Mouse (Mus musculus) liver, embryonic 12.5 days (tissue): ENCODE measurements around the gene Ass1. TPM values are rescaled to one million over a fixed set of nuclear protein-coding genes. Genes with fewer than 3 reads are reported as not detected.

ENCODE experiments used
- ATAC-seq: fragments of 200-750 bp; cut with Nextera tagmentation; 2 replicates; pipeline ENCODE4 v1.8.0; 2017; ENCODE audit warnings: moderate number of reproducible peaks, mild to moderate bottlenecking, moderate library complexity
- H3K27ac ChIP-seq: fragments of 300-500 bp; sonication (generic); 2 replicates; pipeline ENCODE4 v1.5.1; 2016; ENCODE audit warnings: mild to moderate bottlenecking
- H3K27me3 ChIP-seq: fragments of 300-500 bp; sonication (generic); replicated peaks from 2 replicates; pipeline ENCODE4 v1.6.1; 2016; ENCODE audit warnings: mild to moderate bottlenecking, moderate library complexity
- H3K36me3 ChIP-seq: fragments of 300-500 bp; sonication (generic); 2 replicates; pipeline ENCODE4 v1.6.1; 2016; ENCODE audit warnings: mild to moderate bottlenecking, moderate library complexity
- H3K4me1 ChIP-seq: fragments of 300-500 bp; sonication (generic); 2 replicates; pipeline ENCODE4 v1.6.1; 2016
- H3K4me2 ChIP-seq: fragments of 300-500 bp; sonication (generic); 2 replicates; pipeline ENCODE4 v1.6.1; 2016; ENCODE audit warnings: mild to moderate bottlenecking, moderate library complexity
- H3K4me3 ChIP-seq: fragments of 300-500 bp; sonication (generic); 2 replicates; pipeline ENCODE4 v1.5.1; 2016; ENCODE audit warnings: mild to moderate bottlenecking, moderate library complexity
- H3K9ac ChIP-seq: fragments of 300-500 bp; sonication (generic); 2 replicates; pipeline ENCODE4 v1.6.1; 2016; ENCODE audit warnings: mild to moderate bottlenecking, moderate library complexity
- H3K9me3 ChIP-seq: fragments of 300-500 bp; sonication (generic); replicated peaks from 2 replicates; pipeline ENCODE4 v1.6.1; 2016; ENCODE audit warnings: mild to moderate bottlenecking, moderate library complexity
- WGBS: fragments of 180-500 bp; shearing (Covaris S2); methylation state at CpG from one replicate; pipeline ENCODE4 v1.1.7; 2016; ENCODE audit not compliant: insufficient replicate concordance; 5-methylcytosine and 5-hydroxymethylcytosine counted together
- polyA plus RNA-seq: library from polyadenylated mRNA; unstranded; fragments of >200 nt; fragmentation: Nextera tagmentation; extraction: Ambion mirVana; gene quantifications from 2 replicates; pipeline ENCODE4 v1.2.1, GENCODE M21; 2016

The Ass1 gene
- polyA plus RNA-seq, 1 experiment from 2014 or later = 58.9 TPM

GRCm38 (mm10) chr2:31472406-31473065 lies 2.5 kb downstream of the Ass1 start:
- no peak overlapping the region for H3K9ac ChIP-seq
- H3K27me3 ChIP-seq = peaks cover 35% of the 10 kb centered on the region
- ATAC-seq = no peak
- H3K4me1 ChIP-seq = peaks cover 24% of the 10 kb centered on the region
- H3K27ac ChIP-seq = no peak overlapping the region
- no peak overlapping the region for H3K4me2 ChIP-seq
- no peaks in the 10 kb centered on the region for H3K9me3 ChIP-seq
- H3K4me3 ChIP-seq = no peak overlapping the region
- H3K36me3 ChIP-seq = no peaks in the 10 kb centered on the region; the same call in 1 of the 2 replicates
- 34% methylated on average over 10 of the region's 10 CpGs for WGBS

GRCm38 (mm10) chr2:31473941-31474340 lies 3.9 kb downstream of the Ass1 start:
- H3K27me3 ChIP-seq = peaks cover 27% of the 10 kb centered on the region
- no peak overlapping the region for H3K27ac ChIP-seq
- H3K4me1 ChIP-seq = peaks cover 24% of the 10 kb centered on the region
- ATAC-seq = no peak
- H3K9ac ChIP-seq = no peak overlapping the region
- no peaks in the 10 kb centered on the region for H3K9me3 ChIP-seq
- no peak overlapping the region for H3K4me3 ChIP-seq
- no peak overlapping the region for H3K4me2 ChIP-seq
- WGBS = 53% methylated on average over 4 of the region's 4 CpGs
- H3K36me3 ChIP-seq = peaks cover 3% of the 10 kb centered on the region; the same call in 1 of the 2 replicates

GRCm38 (mm10) chr2:31474686-31475085 lies 4.7 kb downstream of the Ass1 start:
- Histone ChIP-seq H3K27me3 (peaks cover 20% of the 10 kb centered on the region), H3K4me2 (no peak overlapping the region), H3K9ac (no peak overlapping the region), H3K36me3 (peaks cover 10% of the 10 kb centered on the region), H3K4me3 (no peak overlapping the region), H3K4me1 (peaks cover 22% of the 10 kb centered on the region), H3K9me3 (no peaks in the 10 kb centered on the region), H3K27ac (no peak overlapping the region)
- 64% methylated on average over 5 of the region's 5 CpGs for WGBS
- ATAC-seq = no peak

GRCm38 (mm10) chr2:31476107-31476820 lies 6.3 kb downstream of the Ass1 start:
- Histone ChIP-seq H3K36me3 (peaks cover 17% of the 10 kb centered on the region), H3K27ac (no peak overlapping the region), H3K27me3 (peaks cover 4% of the 10 kb centered on the region), H3K9me3 (no peaks in the 10 kb centered on the region), H3K4me2 (no peak overlapping the region), H3K4me3 (no peak overlapping the region), H3K4me1 (peaks cover 7% of the 10 kb centered on the region; the same call in 1 of the 2 replicates), H3K9ac (no peak overlapping the region)
- 69% methylated on average over 10 of the region's 10 CpGs for WGBS
- ATAC-seq = no peak

GRCm38 (mm10) chr2:31477234-31478161 lies 7.5 kb downstream of the Ass1 start:
- Histone ChIP-seq H3K4me2 (no peak overlapping the region), H3K27ac (no peak overlapping the region), H3K36me3 (peaks cover 21% of the 10 kb centered on the region), H3K27me3 (no peaks in the 10 kb centered on the region), H3K4me3 (no peak overlapping the region), H3K9me3 (no peaks in the 10 kb centered on the region), H3K9ac (no peak overlapping the region), H3K4me1 (no peaks in the 10 kb centered on the region)
- 62% methylated on average over 12 of the region's 12 CpGs for WGBS
- ATAC-seq = no peak

- no peak overlapping the region for H3K4me2 ChIP-seq
- H3K4me3 ChIP-seq = no peak overlapping the region
- no peak overlapping the region for H3K27ac ChIP-seq
- WGBS = 20% methylated on average over 8 of the region's 8 CpGs
- no peaks in the 10 kb centered on the region for H3K4me1 ChIP-seq
- no peaks in the 10 kb centered on the region for H3K27me3 ChIP-seq
- no peaks in the 10 kb centered on the region for H3K9me3 ChIP-seq
- ATAC-seq = no peak
- peaks cover 53% of the 10 kb centered on the region for H3K36me3 ChIP-seq
- no peak overlapping the region for H3K9ac ChIP-seq
Measured at GRCm38 (mm10) chr2:31482914-31483575, 13.0 kb downstream of the Ass1 start.

GRCm38 (mm10) chr2:31484187-31484586 lies 14.2 kb downstream of the Ass1 start:
- H3K27ac ChIP-seq = no peak overlapping the region
- H3K9ac ChIP-seq = no peak overlapping the region
- H3K9me3 ChIP-seq = no peaks in the 10 kb centered on the region
- no peak overlapping the region for H3K4me2 ChIP-seq
- H3K36me3 ChIP-seq = peaks cover 48% of the 10 kb centered on the region
- ATAC-seq = no peak
- H3K4me1 ChIP-seq = no peaks in the 10 kb centered on the region
- H3K27me3 ChIP-seq = no peaks in the 10 kb centered on the region
- 30% methylated on average over 5 of the region's 5 CpGs for WGBS
- H3K4me3 ChIP-seq = no peak overlapping the region

GRCm38 (mm10) chr2:31489166-31489565 lies 19.2 kb downstream of the Ass1 start:
- 69% methylated on average over 12 of the region's 12 CpGs for WGBS
- Histone ChIP-seq H3K4me3 (no peak overlapping the region), H3K4me2 (no peak overlapping the region), H3K9me3 (no peaks in the 10 kb centered on the region), H3K36me3 (peaks cover 56% of the 10 kb centered on the region), H3K4me1 (no peaks in the 10 kb centered on the region), H3K27ac (no peak overlapping the region), H3K27me3 (no peaks in the 10 kb centered on the region), H3K9ac (no peak overlapping the region)
- no peak for ATAC-seq

GRCm38 (mm10) chr2:31490556-31490955 lies 20.5 kb downstream of the Ass1 start:
- Histone ChIP-seq H3K9me3 (no peaks in the 10 kb centered on the region), H3K9ac (no peak overlapping the region), H3K27ac (no peak overlapping the region), H3K36me3 (peaks cover 47% of the 10 kb centered on the region), H3K27me3 (no peaks in the 10 kb centered on the region), H3K4me1 (no peaks in the 10 kb centered on the region), H3K4me2 (no peak overlapping the region), H3K4me3 (no peak overlapping the region)
- ATAC-seq = no peak
- WGBS = 53% methylated on average over 2 of the region's 2 CpGs

GRCm38 (mm10) chr2:31492308-31492707 lies 22.3 kb downstream of the Ass1 start:
- H3K4me1 ChIP-seq = no peaks in the 10 kb centered on the region
- 80% methylated on average over 8 of the region's 8 CpGs for WGBS
- H3K27ac ChIP-seq = no peak overlapping the region
- no peaks in the 10 kb centered on the region for H3K9me3 ChIP-seq
- no peak overlapping the region for H3K9ac ChIP-seq
- no peak overlapping the region for H3K4me2 ChIP-seq
- peaks cover 39% of the 10 kb centered on the region for H3K36me3 ChIP-seq
- no peak overlapping the region for H3K4me3 ChIP-seq
- H3K27me3 ChIP-seq = no peaks in the 10 kb centered on the region; the same call in 1 of the 2 replicates
- ATAC-seq = no peak

GRCm38 (mm10) chr2:31493243-31493642 lies 23.2 kb downstream of the Ass1 start:
- H3K4me1 ChIP-seq = no peaks in the 10 kb centered on the region
- no peak overlapping the region for H3K4me2 ChIP-seq
- ATAC-seq = no peak
- H3K27ac ChIP-seq = no peak overlapping the region
- WGBS = 75% methylated on average over 11 of the region's 11 CpGs
- no peaks in the 10 kb centered on the region; the same call in 1 of the 2 replicates for H3K27me3 ChIP-seq
- no peak overlapping the region for H3K9ac ChIP-seq
- H3K36me3 ChIP-seq = peaks cover 38% of the 10 kb centered on the region
- H3K9me3 ChIP-seq = no peaks in the 10 kb centered on the region
- no peak overlapping the region for H3K4me3 ChIP-seq
